Mouse (Mus musculus) small intestine, adult 2 months (tissue): ENCODE measurements around the gene Tmeff2. TPM values are rescaled to one million over a fixed set of nuclear protein-coding genes. Genes with fewer than 3 reads are reported as not detected.

Source experiments
- H3K27ac ChIP-seq: fragments of 200-500 bp; 2 replicates; pipeline ENCODE4 v1.5.1; 2012; ENCODE audit warnings: low read depth, low read length, control low read depth, inconsistent platforms; ENCODE audit not compliant: insufficient read depth
- H3K27me3 ChIP-seq: fragments of 200-500 bp; 2 replicates; pipeline ENCODE4 v1.6.1; 2012; ENCODE audit warnings: mild to moderate bottlenecking, moderate library complexity, low read length, inconsistent platforms; ENCODE audit not compliant: control insufficient read depth, insufficient read depth
- H3K36me3 ChIP-seq: fragments of 200-500 bp; 2 replicates; pipeline ENCODE4 v1.6.1; 2012; ENCODE audit warnings: mild to moderate bottlenecking, low read length, control low read depth, inconsistent platforms; ENCODE audit not compliant: control insufficient read depth, insufficient read depth
- H3K4me1 ChIP-seq: fragments of 200-500 bp; 2 replicates; pipeline ENCODE4 v1.6.1; 2012; ENCODE audit warnings: low read length, inconsistent platforms, mixed read lengths; ENCODE audit not compliant: control insufficient read depth, insufficient read depth, insufficient read length
- H3K4me3 ChIP-seq: fragments of 200-500 bp; 2 replicates; pipeline ENCODE4 v1.5.1; 2012; ENCODE audit warnings: low read depth, mild to moderate bottlenecking, control low read depth, inconsistent platforms, low read length, moderate library complexity
- CTCF ChIP-seq: fragments of 200-500 bp; IDR thresholded peaks from 2 replicates; pipeline ENCODE4 v1.5.1; 2012; ENCODE audit warnings: low read depth, mild to moderate bottlenecking, control low read depth, inconsistent platforms, low read length, moderate library complexity, mixed read lengths; ENCODE audit not compliant: insufficient replicate concordance, insufficient read length; ENCODE audit errors: extremely low read depth
- POLR2A ChIP-seq: fragments of 200-500 bp; IDR thresholded peaks from 2 replicates; pipeline ENCODE4 v1.6.1; 2012; ENCODE audit warnings: low read depth, mild to moderate bottlenecking, control low read depth, inconsistent platforms, low read length, moderate library complexity
- WGBS: fragments of 180-500 bp; shearing (Covaris S2); methylation state at CpG from one replicate; pipeline ENCODE4 v1.1.7; 2018; 5-methylcytosine and 5-hydroxymethylcytosine counted together
- polyA plus RNA-seq: library from polyadenylated mRNA; depleted of rRNA; stranded (reverse); fragments of >200 nt; gene quantifications from 2 replicates; pipeline ENCODE4 v1.2.3, GENCODE M21; 2012

Tmeff2 gene
- polyA plus RNA-seq, 1 experiment: 0.22 TPM

DNA sequence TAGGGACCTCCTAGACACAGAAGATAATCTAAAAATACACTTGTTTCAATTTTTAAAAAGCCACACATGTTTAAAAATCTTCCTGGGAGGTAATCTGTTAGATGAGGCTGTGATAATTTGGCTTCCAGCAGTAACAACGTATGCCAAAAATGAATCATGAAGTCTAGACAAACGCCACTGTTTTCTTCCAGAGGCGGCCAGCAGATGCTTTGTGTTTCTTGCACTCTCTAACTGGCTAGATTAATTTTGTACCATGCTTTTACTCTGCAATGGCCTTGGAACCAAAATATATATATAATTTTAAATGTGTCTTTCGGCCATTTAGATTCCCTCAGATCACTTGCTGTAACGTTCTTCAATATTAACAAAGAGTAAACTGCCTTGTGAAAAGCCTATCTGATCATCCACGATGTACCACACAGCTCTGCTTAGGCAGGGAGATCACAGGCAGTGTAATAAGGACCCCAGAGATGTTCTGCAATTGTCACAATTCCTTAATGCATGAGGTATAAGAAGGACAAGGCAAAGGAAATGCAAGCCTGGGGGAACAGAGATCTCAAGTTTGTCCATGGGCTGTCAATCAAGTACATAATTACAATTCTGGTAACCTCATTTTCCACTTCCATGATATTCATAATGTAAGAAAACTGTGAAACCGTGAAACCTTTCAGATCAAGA lies 80.8 kb downstream of the Tmeff2 start:
- no peak overlapping the region for H3K27ac ChIP-seq
- H3K27me3 ChIP-seq: no peaks in the 10 kb centered on the region
- WGBS: 75% methylated on average over 7 of the region's 7 CpGs
- H3K36me3 ChIP-seq: no peaks in the 10 kb centered on the region
- no peaks in the 10 kb centered on the region for H3K4me1 ChIP-seq
- no peak for TF ChIP-seq POLR2A
- TF ChIP-seq CTCF: no peak
- H3K4me3 ChIP-seq: no peak overlapping the region

DNA sequence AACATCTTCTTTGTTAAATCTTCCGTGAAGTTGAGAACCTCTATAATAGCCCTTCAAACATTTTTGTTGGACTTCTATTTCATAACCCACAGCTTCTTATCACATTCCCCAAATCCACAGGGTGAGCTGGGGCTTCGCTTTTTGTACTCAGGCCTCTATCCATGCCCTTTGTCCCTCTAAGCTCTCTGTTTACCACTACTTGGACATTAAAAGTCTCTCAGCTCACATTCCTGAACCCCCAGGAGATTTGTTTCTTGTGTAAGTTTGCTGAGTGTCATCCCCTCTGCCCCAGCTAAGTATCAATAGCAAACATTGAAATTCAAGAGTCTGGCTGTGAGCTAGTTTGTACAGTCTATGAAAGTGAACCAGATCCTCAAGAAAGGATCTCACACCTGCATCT lies 90.2 kb downstream of the Tmeff2 start:
- H3K27me3 ChIP-seq: no peaks in the 10 kb centered on the region
- no peak for TF ChIP-seq CTCF
- TF ChIP-seq POLR2A: no peak
- no peaks in the 10 kb centered on the region for H3K4me1 ChIP-seq
- 65% methylated on average over 2 of the region's 2 CpGs for WGBS
- H3K4me3 ChIP-seq: no peak overlapping the region
- no peaks in the 10 kb centered on the region for H3K36me3 ChIP-seq
- H3K27ac ChIP-seq: no peak overlapping the region

DNA sequence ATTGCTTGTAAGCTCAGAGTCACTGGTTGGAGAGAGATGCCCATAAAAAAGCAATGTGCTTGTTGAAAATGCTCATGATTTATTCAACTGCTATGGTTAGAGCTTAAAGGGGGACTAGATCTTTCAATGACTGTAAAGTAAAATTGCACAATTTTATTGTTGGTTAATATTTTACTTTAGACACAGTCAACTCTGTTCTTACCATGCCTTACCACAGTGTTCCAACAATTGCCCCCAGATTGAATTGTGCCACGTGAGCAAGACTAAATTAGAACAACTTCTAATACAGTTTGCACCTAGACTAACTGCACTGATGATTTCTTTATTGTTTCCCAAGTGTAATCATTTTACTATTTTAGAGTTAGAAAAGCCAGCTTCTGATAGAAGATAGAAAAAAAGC lies 94.1 kb downstream of the Tmeff2 start:
- no peak for TF ChIP-seq CTCF
- no peak for TF ChIP-seq POLR2A
- Histone ChIP-seq H3K4me1 (no peaks in the 10 kb centered on the region), H3K27ac (no peak overlapping the region), H3K27me3 (no peaks in the 10 kb centered on the region), H3K4me3 (no peak overlapping the region), H3K36me3 (no peaks in the 10 kb centered on the region)
- WGBS: 26% methylated on average over 1 of the region's 1 CpGs

DNA sequence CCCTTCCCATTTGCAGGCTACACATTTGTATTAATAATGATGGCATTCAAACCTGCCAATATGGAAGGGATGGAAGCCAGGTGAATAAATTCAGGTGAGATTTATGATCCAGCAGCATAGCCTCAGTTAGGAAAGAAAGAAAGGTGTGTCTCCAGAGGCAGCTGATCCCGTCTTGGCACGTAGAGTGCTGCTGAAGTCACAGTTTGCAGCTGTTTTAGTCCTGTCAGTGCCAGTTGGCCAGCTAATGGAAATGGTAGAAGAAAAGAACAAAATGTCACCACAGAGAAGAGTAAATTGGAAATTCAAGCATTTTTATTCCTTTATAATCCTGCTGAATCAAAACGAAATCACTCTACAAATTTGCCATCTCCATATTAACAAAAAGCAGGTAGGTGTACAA lies 99.3 kb downstream of the Tmeff2 start:
- TF ChIP-seq POLR2A: no peak
- TF ChIP-seq CTCF: no peak
- 72% methylated on average over 3 of the region's 3 CpGs for WGBS

DNA sequence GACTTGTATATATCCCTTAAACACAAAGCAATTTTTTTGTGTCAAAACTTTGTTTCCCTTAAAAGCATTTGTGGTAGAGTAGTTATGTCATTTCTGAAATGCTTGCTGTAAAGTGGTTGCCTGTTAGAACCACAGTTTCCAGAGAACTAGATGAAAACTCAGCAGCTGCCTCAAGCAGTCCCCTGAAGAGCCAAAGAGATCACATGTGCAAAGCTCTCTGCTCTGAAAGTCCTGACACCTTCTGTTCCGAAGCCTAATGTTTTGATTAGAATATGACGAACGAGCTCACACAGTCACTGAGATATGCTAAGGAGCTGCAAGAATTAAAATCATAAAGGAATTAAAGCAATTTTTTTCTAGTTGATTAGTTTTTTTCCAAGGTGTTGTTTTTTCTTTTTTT lies 107.9 kb downstream of the Tmeff2 start:
- Histone ChIP-seq H3K4me3 (no peak overlapping the region), H3K27ac (no peak overlapping the region), H3K27me3 (no peaks in the 10 kb centered on the region), H3K4me1 (no peaks in the 10 kb centered on the region), H3K36me3 (no peaks in the 10 kb centered on the region)
- no peak for TF ChIP-seq POLR2A
- TF ChIP-seq CTCF: no peak
- 79% methylated on average over 3 of the region's 3 CpGs for WGBS

More for the DNA sequence above, 99.3 kb downstream of the Tmeff2 start:
- Histone ChIP-seq H3K27ac (no peak overlapping the region), H3K4me3 (no peak overlapping the region), H3K4me1 (no peaks in the 10 kb centered on the region), H3K36me3 (no peaks in the 10 kb centered on the region), H3K27me3 (no peaks in the 10 kb centered on the region)

DNA sequence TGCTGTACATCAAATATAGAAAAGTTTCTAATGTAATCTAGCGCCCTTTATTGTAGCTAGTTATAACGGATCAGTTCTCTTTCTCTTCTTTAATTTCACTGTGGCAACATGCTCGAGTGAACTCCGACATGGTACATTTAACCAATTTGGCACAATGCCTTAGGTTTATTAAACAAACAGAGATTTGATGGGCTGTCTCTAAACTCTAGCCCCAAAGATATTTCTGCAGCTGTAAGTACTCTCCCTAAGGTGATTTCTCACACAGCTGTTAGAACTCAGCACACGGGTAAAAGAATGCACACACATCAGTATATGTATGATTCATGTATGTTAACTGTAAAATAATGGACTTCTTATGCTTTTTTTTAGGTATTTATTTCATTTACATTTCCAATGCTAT lies 139.8 kb downstream of the Tmeff2 start:
- H3K27ac ChIP-seq: no peak overlapping the region
- no peaks in the 10 kb centered on the region for H3K36me3 ChIP-seq
- no peaks in the 10 kb centered on the region for H3K4me1 ChIP-seq
- no peak overlapping the region for H3K4me3 ChIP-seq
- 72% methylated on average over 5 of the region's 5 CpGs for whole genome bisulfite sequencing
- TF ChIP-seq CTCF (no peak), POLR2A (no peak)
- no peaks in the 10 kb centered on the region for H3K27me3 ChIP-seq

DNA sequence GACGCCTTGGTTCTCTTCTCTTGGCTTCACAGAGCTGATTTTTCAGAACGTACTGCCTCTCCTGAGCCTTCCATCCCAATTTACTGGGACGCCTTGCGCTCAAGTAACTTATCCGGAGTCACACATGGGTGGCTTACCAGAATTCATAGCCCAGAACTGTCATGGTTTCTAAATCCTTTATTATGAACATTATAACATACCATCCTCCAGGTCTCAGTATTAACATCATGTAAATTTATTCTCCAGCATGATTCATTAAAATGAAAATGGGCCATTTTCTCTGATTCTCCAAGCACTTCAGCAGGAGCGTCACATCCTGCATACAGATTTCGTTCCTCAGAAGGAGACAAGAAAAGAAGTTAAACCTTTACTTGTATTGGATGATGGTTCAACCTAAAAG lies 144.4 kb downstream of the Tmeff2 start:
- Histone ChIP-seq H3K4me1 (no peaks in the 10 kb centered on the region), H3K4me3 (no peak overlapping the region), H3K27me3 (no peaks in the 10 kb centered on the region), H3K36me3 (no peaks in the 10 kb centered on the region), H3K27ac (no peak overlapping the region)
- 89% methylated on average over 7 of the region's 7 CpGs for WGBS
- TF ChIP-seq CTCF (no peak), POLR2A (no peak)
